Mouse (Mus musculus): ENCODE results near the gene P2rx1. TPM values are rescaled to one million over a fixed set of nuclear protein-coding genes. Genes with fewer than 3 reads are reported as not detected.
A peak's percentile ranks its signal among the peaks of the same experiment; 100 is the strongest.

P2rx1 gene
- polyA plus RNA-seq (2011; ENCODE audit: insufficient read depth, insufficient read length, low read depth, missing spikeins): not detected in 2 replicates

DNA sequence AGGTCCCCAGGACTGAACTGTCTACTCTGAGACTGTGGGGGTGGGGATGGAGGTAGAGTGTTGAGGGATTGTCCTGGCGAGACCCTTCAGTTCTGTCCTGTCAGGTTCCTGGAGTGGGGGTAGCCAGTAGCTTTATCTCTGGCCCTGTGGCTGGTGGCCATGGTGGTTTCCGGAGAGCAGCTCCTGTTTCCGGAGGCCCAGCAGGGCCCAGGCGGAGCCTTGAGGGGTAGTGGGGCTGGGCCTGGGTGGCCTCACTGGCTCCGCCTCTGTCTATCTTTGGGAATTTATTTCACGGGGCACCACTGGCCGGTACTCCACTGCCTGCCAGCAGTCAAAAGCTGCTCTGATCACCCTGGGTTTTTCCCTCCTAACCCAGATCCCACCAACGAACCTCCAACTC lies at the start of gene P2rx1:
Gene P2rx1, plus strand, starts transcription at position 333 of the 400 bp plus-strand sequence.
- H3K27ac ChIP-seq (ENCODE audit: insufficient read depth, low read length): no peak within 1 kb of the TSS
- H3K9me3 ChIP-seq (replicated peaks; ENCODE audit: control insufficient read depth, insufficient read depth, low read length, poor library complexity, severe bottlenecking): no peaks in the 10 kb centered on the region

GRCm38 (mm10) chr11:72951137-72952000 lies 47.5 kb upstream of the P2rx1 start:
- Histone ChIP-seq H3K9ac (ENCODE audit: low read depth, poor library complexity, severe bottlenecking) (no peak overlapping the region), H3K4me3 (ENCODE audit: low read depth, low read length) (no peak overlapping the region), H3K9me3 (replicated peaks; ENCODE audit: control insufficient read depth, insufficient read depth, low read length, poor library complexity, severe bottlenecking) (no peaks in the 10 kb centered on the region), H3K4me1 (ENCODE audit: control insufficient read depth, insufficient read depth, low read length) (peaks cover 12% of the 10 kb centered on the region), H3K27ac (ENCODE audit: insufficient read depth, low read length) (no peak overlapping the region), H3K36me3 (ENCODE audit: control insufficient read depth, insufficient read depth, low read length, poor library complexity, severe bottlenecking) (no peaks in the 10 kb centered on the region), H3K27me3 (ENCODE audit: control insufficient read depth, insufficient read depth, low read length, poor library complexity, severe bottlenecking) (no peaks in the 10 kb centered on the region)
- TF ChIP-seq EP300 (IDR thresholded peaks at IDR 0.05; ENCODE audit: insufficient read depth, low read depth, low read length) (peak; percentile 44; the same call in 1 of the 2 replicates), POLR2A (IDR thresholded peaks at IDR 0.05; ENCODE audit: insufficient read depth, low read length) (no peak)

More for the DNA sequence above, at the start of gene P2rx1:
- H3K4me1 ChIP-seq (ENCODE audit: control insufficient read depth, insufficient read depth, low read length): no peaks in the 10 kb centered on the region
- no peak within 1 kb of the TSS for H3K9ac ChIP-seq (ENCODE audit: low read depth, poor library complexity, severe bottlenecking)
- H3K36me3 ChIP-seq (ENCODE audit: control insufficient read depth, insufficient read depth, low read length, poor library complexity, severe bottlenecking): no peaks in the 10 kb centered on the region
- no peak within 1 kb of the TSS for H3K4me3 ChIP-seq (ENCODE audit: low read depth, low read length)
- H3K27me3 ChIP-seq (ENCODE audit: control insufficient read depth, insufficient read depth, low read length, poor library complexity, severe bottlenecking): no peaks in the 10 kb centered on the region
- TF ChIP-seq EP300 (IDR thresholded peaks at IDR 0.05; ENCODE audit: insufficient read depth, low read depth, low read length) (no peak), CTCF (IDR thresholded peaks at IDR 0.05; ENCODE audit: low read depth, low read length) (no peak)

DNA sequence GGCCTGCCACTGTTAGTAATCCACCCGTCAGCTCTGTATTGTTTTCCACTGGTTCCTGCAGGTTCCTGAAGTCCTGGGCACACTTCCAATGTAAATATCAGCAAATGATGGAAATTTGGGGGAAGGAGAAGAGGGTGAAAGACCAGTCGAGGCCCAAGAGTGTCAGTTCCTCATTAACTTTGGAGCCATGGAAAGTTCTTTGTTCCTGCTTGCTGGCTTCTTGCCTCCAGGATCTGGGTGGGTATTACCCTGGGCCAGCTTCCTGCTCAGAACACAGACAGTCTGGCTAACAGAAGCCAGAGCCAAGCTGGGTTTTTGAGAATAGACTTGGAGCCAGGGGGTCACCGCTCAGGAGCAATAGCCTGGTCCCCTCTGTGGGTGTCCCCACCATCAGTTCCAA lies 46.7 kb upstream of the P2rx1 start:
- peaks cover 12% of the 10 kb centered on the region for H3K4me1 ChIP-seq (ENCODE audit: control insufficient read depth, insufficient read depth, low read length)
- no peaks in the 10 kb centered on the region for H3K9me3 ChIP-seq (replicated peaks; ENCODE audit: control insufficient read depth, insufficient read depth, low read length, poor library complexity, severe bottlenecking)
- H3K9ac ChIP-seq (ENCODE audit: low read depth, poor library complexity, severe bottlenecking): no peak overlapping the region
- H3K27ac ChIP-seq (ENCODE audit: insufficient read depth, low read length): no peak overlapping the region
- H3K36me3 ChIP-seq (ENCODE audit: control insufficient read depth, insufficient read depth, low read length, poor library complexity, severe bottlenecking): no peaks in the 10 kb centered on the region
- TF ChIP-seq CTCF (IDR thresholded peaks at IDR 0.05; ENCODE audit: low read depth, low read length) (no peak), EP300 (IDR thresholded peaks at IDR 0.05; ENCODE audit: insufficient read depth, low read depth, low read length) (no peak), POLR2A (IDR thresholded peaks at IDR 0.05; ENCODE audit: insufficient read depth, low read length) (no peak)
- H3K27me3 ChIP-seq (ENCODE audit: control insufficient read depth, insufficient read depth, low read length, poor library complexity, severe bottlenecking): no peaks in the 10 kb centered on the region
- no peak overlapping the region for H3K4me3 ChIP-seq (ENCODE audit: low read depth, low read length)

GRCm38 (mm10) chr11:72952697-72953096 lies 46.2 kb upstream of the P2rx1 start:
- no peak overlapping the region for H3K9ac ChIP-seq (ENCODE audit: low read depth, poor library complexity, severe bottlenecking)
- TF ChIP-seq EP300 (IDR thresholded peaks at IDR 0.05; ENCODE audit: insufficient read depth, low read depth, low read length) (no peak), POLR2A (IDR thresholded peaks at IDR 0.05; ENCODE audit: insufficient read depth, low read length) (no peak), CTCF (IDR thresholded peaks at IDR 0.05; ENCODE audit: low read depth, low read length) (no peak)
- no peaks in the 10 kb centered on the region for H3K9me3 ChIP-seq (replicated peaks; ENCODE audit: control insufficient read depth, insufficient read depth, low read length, poor library complexity, severe bottlenecking)
- H3K36me3 ChIP-seq (ENCODE audit: control insufficient read depth, insufficient read depth, low read length, poor library complexity, severe bottlenecking): no peaks in the 10 kb centered on the region
- H3K27me3 ChIP-seq (ENCODE audit: control insufficient read depth, insufficient read depth, low read length, poor library complexity, severe bottlenecking): no peaks in the 10 kb centered on the region
- peaks cover 12% of the 10 kb centered on the region for H3K4me1 ChIP-seq (ENCODE audit: control insufficient read depth, insufficient read depth, low read length)
- no peak overlapping the region for H3K4me3 ChIP-seq (ENCODE audit: low read depth, low read length)
- no peak overlapping the region for H3K27ac ChIP-seq (ENCODE audit: insufficient read depth, low read length)

GRCm38 (mm10) chr11:72953116-72953439 lies 45.8 kb upstream of the P2rx1 start:
- H3K36me3 ChIP-seq (ENCODE audit: control insufficient read depth, insufficient read depth, low read length, poor library complexity, severe bottlenecking): no peaks in the 10 kb centered on the region
- no peak overlapping the region for H3K4me3 ChIP-seq (ENCODE audit: low read depth, low read length)
- no peaks in the 10 kb centered on the region for H3K9me3 ChIP-seq (replicated peaks; ENCODE audit: control insufficient read depth, insufficient read depth, low read length, poor library complexity, severe bottlenecking)
- H3K4me1 ChIP-seq (ENCODE audit: control insufficient read depth, insufficient read depth, low read length): peaks cover 12% of the 10 kb centered on the region
- no peak overlapping the region for H3K27ac ChIP-seq (ENCODE audit: insufficient read depth, low read length)
- H3K9ac ChIP-seq (ENCODE audit: low read depth, poor library complexity, severe bottlenecking): no peak overlapping the region
- no peak for TF ChIP-seq CTCF (IDR thresholded peaks at IDR 0.05; ENCODE audit: low read depth, low read length)
- no peak for TF ChIP-seq POLR2A (IDR thresholded peaks at IDR 0.05; ENCODE audit: insufficient read depth, low read length)
- no peaks in the 10 kb centered on the region for H3K27me3 ChIP-seq (ENCODE audit: control insufficient read depth, insufficient read depth, low read length, poor library complexity, severe bottlenecking)

GRCm38 (mm10) chr11:72953440-72954151 lies 45.3 kb upstream of the P2rx1 start:
- peaks cover 12% of the 10 kb centered on the region for H3K4me1 ChIP-seq (ENCODE audit: control insufficient read depth, insufficient read depth, low read length)
- H3K9ac ChIP-seq (ENCODE audit: low read depth, poor library complexity, severe bottlenecking): no peak overlapping the region
- H3K36me3 ChIP-seq (ENCODE audit: control insufficient read depth, insufficient read depth, low read length, poor library complexity, severe bottlenecking): no peaks in the 10 kb centered on the region
- no peak overlapping the region for H3K4me3 ChIP-seq (ENCODE audit: low read depth, low read length)
- no peak for TF ChIP-seq CTCF (IDR thresholded peaks at IDR 0.05; ENCODE audit: low read depth, low read length)
- no peak for TF ChIP-seq POLR2A (IDR thresholded peaks at IDR 0.05; ENCODE audit: insufficient read depth, low read length)
- TF ChIP-seq EP300 (IDR thresholded peaks at IDR 0.05; ENCODE audit: insufficient read depth, low read depth, low read length): no peak
- H3K9me3 ChIP-seq (replicated peaks; ENCODE audit: control insufficient read depth, insufficient read depth, low read length, poor library complexity, severe bottlenecking): no peaks in the 10 kb centered on the region
- no peaks in the 10 kb centered on the region for H3K27me3 ChIP-seq (ENCODE audit: control insufficient read depth, insufficient read depth, low read length, poor library complexity, severe bottlenecking)
- H3K27ac ChIP-seq (ENCODE audit: insufficient read depth, low read length): no peak overlapping the region

Data from ES-Bruce4 (cell line).